Mouse (Mus musculus) intestine, postnatal 0 days (tissue): ENCODE results near the gene Abcg2. TPM values are rescaled to one million over a fixed set of nuclear protein-coding genes. Genes with fewer than 3 reads are reported as not detected.
"Not testable (repeated sequence)": the region's sequence is repeated elsewhere in the genome, so short reads cannot be mapped to it uniquely, and the experiment has no call there.

Experiments used
- ATAC-seq: fragments of 200-750 bp; cut with Nextera tagmentation; 2 replicates; pipeline ENCODE4 v1.8.0; 2017; ENCODE audit warnings: mild to moderate bottlenecking, moderate TSS enrichment, moderate library complexity
- H3K27ac ChIP-seq: fragments of 300-500 bp; sonication (generic); 2 replicates; pipeline ENCODE4 v1.5.1; 2014; ENCODE audit warnings: mild to moderate bottlenecking, low read depth, low read length, moderate library complexity
- H3K27me3 ChIP-seq: fragments of 300-500 bp; sonication (generic); replicated peaks from 2 replicates; pipeline ENCODE4 v1.6.1; 2014; ENCODE audit warnings: low read length, mixed read lengths; ENCODE audit not compliant: control insufficient read depth, insufficient read depth
- H3K36me3 ChIP-seq: fragments of 300-500 bp; sonication (generic); 2 replicates; pipeline ENCODE4 v1.6.1; 2014; ENCODE audit warnings: mild to moderate bottlenecking, moderate library complexity; ENCODE audit not compliant: control insufficient read depth, insufficient read depth
- H3K4me1 ChIP-seq: fragments of 300-500 bp; sonication (generic); replicated peaks from 2 replicates; pipeline ENCODE4 v1.6.1; 2014; ENCODE audit warnings: antibody characterized with exemption, low read length, mixed read lengths; ENCODE audit not compliant: control insufficient read depth, insufficient read depth
- H3K4me2 ChIP-seq: fragments of 300-500 bp; sonication (generic); replicated peaks from 2 replicates; pipeline ENCODE4 v1.6.1; 2014; ENCODE audit warnings: low read depth, mild to moderate bottlenecking, moderate library complexity
- H3K4me3 ChIP-seq: fragments of 300-500 bp; sonication (generic); 2 replicates; pipeline ENCODE4 v1.5.1; 2014; ENCODE audit warnings: low read depth, low read length
- H3K9ac ChIP-seq: fragments of 300-500 bp; sonication (generic); 2 replicates; pipeline ENCODE4 v1.6.1; 2014; ENCODE audit warnings: mild to moderate bottlenecking, low read depth, low read length
- H3K9me3 ChIP-seq: fragments of 300-500 bp; sonication (generic); 2 replicates; pipeline ENCODE4 v1.6.1; 2016; ENCODE audit warnings: mixed run types; ENCODE audit not compliant: control insufficient read depth
- CTCF ChIP-seq: sonication (generic); IDR thresholded peaks from 2 replicates; pipeline ENCODE4 v1.5.1; 2016; ENCODE audit warnings: low read depth, mild to moderate bottlenecking, control low read depth, antibody characterized with exemption, moderate library complexity
- WGBS: fragments of 180-500 bp; shearing (Covaris S2); extraction: QIAGEN DNeasy Blood & Tissue Kit; methylation state at CpG from one replicate; pipeline ENCODE4 v1.1.7; 2014; 5-methylcytosine and 5-hydroxymethylcytosine counted together
- polyA plus RNA-seq: library from polyadenylated mRNA; unstranded; fragments of >200 nt; fragmentation: Nextera tagmentation; extraction: Ambion mirVana; gene quantifications from 2 replicates; pipeline ENCODE4 v1.2.1, GENCODE M21; 2015

Gene Abcg2
- 143 and 158 TPM in 2 replicates for polyA plus RNA-seq

DNA sequence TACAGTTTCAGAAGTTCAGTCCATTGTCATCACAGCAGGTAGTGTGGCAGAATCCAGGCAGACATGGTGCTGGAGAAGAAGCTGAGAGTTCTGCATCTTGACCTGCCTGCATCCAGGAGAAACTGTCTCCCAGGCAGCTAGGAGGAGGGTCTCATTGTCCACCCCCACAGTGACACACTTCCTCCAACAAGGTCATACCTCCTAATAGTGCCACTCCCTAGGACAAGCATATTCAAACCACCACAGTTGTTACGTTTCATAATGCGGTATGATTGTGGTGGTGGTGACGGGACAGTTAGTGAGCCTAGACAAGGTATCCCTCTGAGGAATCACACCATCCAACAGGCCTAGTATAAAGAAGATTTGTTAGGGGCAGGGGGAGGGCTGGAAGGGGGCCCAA is at the start of gene Abcg2:
Gene Abcg2 (plus strand): TSS at position 301 of the 400 bp plus-strand sequence.
- H3K9me3 ChIP-seq, H3K4me1 ChIP-seq, ATAC-seq, H3K27me3 ChIP-seq, H3K9ac ChIP-seq, H3K27ac ChIP-seq, H3K4me3 ChIP-seq, H3K36me3 ChIP-seq, H3K4me2 ChIP-seq: not testable (repeated sequence)
- 96% methylated on average over 3 of the region's 3 CpGs for WGBS

GRCm38 (mm10) chr6:58540263-58540662 is 44.1 kb upstream of the Abcg2 start:
- H3K9me3 ChIP-seq, H3K4me3 ChIP-seq, H3K27ac ChIP-seq, H3K9ac ChIP-seq, H3K4me2 ChIP-seq, H3K27me3 ChIP-seq, H3K4me1 ChIP-seq, ATAC-seq, H3K36me3 ChIP-seq: not testable (repeated sequence)
- 76% methylated on average over 4 of the region's 4 CpGs for WGBS

GRCm38 (mm10) chr6:58542852-58543251 is 41.5 kb upstream of the Abcg2 start:
- WGBS = 73% methylated on average over 8 of the region's 8 CpGs
- ATAC-seq, H3K9me3 ChIP-seq: not testable (repeated sequence)

GRCm38 (mm10) chr6:58544971-58545370 is 39.4 kb upstream of the Abcg2 start:
- not testable (repeated sequence) for H3K27ac ChIP-seq, H3K27me3 ChIP-seq, H3K4me1 ChIP-seq, H3K36me3 ChIP-seq, H3K4me3 ChIP-seq, ATAC-seq, H3K4me2 ChIP-seq, H3K9ac ChIP-seq, H3K9me3 ChIP-seq
- WGBS = 8% methylated on average over 2 of the region's 2 CpGs

More at GRCm38 (mm10) chr6:58542852-58543251, 41.5 kb upstream of the Abcg2 start:
- not testable (repeated sequence) for H3K9ac ChIP-seq, H3K4me2 ChIP-seq, H3K27ac ChIP-seq, H3K4me1 ChIP-seq, H3K4me3 ChIP-seq, H3K27me3 ChIP-seq, H3K36me3 ChIP-seq
- peak; percentile 72 for TF ChIP-seq CTCF

DNA sequence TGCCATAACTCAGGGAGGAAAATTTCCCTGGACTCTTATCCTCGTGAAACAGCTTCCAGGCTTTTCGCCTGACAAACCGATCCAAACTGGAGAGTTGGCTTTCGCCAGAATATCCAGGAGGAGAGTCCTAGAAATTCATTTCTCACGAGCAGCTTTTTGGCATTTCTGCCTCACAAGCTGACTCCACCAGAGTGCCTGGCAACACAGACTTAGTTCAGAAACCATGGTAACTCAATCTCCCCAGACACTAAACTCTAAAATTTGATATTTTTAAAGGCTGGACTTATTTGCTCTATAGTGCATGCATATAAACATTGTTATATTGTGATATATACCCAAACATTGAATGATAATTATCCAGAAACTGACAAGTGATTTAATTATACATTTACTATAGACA is 38.3 kb upstream of the Abcg2 start:
- H3K9ac ChIP-seq, H3K27ac ChIP-seq, H3K36me3 ChIP-seq, H3K4me2 ChIP-seq, ATAC-seq, H3K4me3 ChIP-seq, H3K9me3 ChIP-seq, H3K27me3 ChIP-seq, H3K4me1 ChIP-seq: not testable (repeated sequence)
- WGBS = 34% methylated on average over 5 of the region's 5 CpGs

DNA sequence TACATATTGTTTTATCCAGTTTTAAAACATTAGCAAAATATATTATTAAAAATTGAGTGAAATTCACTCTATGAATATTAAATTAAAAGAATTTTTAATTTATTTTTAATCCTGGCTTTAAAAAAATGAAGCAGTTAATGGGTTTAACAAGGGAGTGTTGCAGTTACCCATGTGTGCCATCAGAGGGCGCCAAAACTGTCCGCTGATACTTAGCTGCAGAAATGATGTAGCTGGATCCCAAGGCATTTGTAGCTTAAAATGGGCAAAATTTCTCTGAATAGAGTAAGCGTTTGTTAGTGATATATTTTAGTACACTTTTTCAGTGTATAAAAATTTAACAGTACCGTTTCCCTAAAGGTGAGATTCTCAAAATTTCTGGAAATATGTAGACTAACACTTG is 37.5 kb upstream of the Abcg2 start:
- Histone ChIP-seq H3K4me3 (no peak overlapping the region), H3K4me2 (no peak overlapping the region), H3K36me3 (no peaks in the 10 kb centered on the region), H3K27me3 (no peaks in the 10 kb centered on the region), H3K9me3 (no peaks in the 10 kb centered on the region), H3K9ac (no peak overlapping the region), H3K4me1 (no peaks in the 10 kb centered on the region), H3K27ac (no peak overlapping the region)
- 12% methylated on average over 4 of the region's 4 CpGs for WGBS
- no peak for ATAC-seq
- peak; percentile 83 for TF ChIP-seq CTCF

DNA sequence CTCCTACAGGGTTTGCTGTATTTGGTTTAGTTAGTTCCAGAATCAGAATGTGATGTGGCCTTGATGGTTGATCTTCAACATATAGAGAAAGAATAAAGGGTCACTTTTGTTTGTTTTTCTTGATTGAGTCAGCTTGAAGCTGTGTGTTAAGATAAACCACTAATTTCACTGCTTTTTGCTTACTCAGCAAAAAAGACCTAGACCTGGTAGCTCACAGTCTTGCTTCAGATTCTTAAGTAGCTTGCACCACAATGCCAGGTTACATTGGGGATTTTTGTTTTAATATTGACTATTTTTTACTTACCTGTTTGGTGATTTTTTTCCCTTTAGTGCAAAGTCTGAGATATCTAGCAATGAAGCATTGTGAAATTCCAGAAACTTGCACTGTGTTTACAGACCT is 30.5 kb upstream of the Abcg2 start:
- not testable (repeated sequence) for ATAC-seq, H3K4me3 ChIP-seq, H3K9ac ChIP-seq, H3K36me3 ChIP-seq, H3K4me2 ChIP-seq, H3K27ac ChIP-seq, H3K27me3 ChIP-seq, H3K4me1 ChIP-seq, H3K9me3 ChIP-seq

DNA sequence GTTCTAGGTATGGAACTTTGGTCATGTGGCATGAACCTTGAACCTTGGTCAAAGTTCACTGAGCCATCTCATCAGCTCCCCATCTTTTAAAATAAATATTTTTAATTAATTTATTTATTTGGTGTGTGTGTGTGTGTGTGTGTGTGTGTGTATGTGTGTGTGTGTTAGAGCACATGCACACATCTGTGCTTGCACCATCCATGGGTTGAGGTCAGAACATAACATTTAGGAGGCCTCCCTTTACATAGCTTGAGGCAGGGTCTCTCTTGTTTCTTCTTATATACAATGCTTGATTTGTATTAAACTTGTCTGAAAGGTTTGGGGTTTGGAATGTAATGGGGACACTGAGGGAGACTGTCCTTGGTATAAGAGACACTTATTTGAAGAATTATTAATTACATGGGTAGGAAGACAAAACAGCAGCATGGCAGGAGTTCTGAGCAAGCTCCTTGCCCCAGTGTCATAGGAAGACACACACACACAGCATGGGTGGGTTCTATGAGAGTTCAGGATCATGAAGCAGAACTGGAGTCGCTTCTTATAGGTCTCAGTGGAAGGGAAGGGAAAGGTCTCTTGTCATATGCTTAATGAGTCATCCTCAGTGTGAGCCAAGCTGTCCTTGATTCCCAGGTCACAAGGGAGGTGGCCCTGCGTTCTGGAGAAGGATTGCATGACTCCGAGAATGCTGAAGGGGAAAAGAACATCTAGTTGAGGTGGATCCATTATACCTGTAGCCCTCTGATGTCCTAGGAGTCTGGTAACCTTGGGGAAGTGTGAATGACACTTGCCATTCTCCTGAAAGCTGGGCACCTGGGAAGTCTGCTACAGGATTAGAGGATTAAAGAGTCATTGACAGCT is 9.9 kb downstream of the Abcg2 start:
- 36% methylated on average over 3 of the region's 3 CpGs for WGBS
- not testable (repeated sequence) for H3K4me2 ChIP-seq, H3K4me3 ChIP-seq, H3K9me3 ChIP-seq, H3K27ac ChIP-seq, H3K36me3 ChIP-seq, H3K9ac ChIP-seq, H3K27me3 ChIP-seq, H3K4me1 ChIP-seq
- ATAC-seq = peak; percentile 51; the same call in 1 of the 2 replicates

DNA sequence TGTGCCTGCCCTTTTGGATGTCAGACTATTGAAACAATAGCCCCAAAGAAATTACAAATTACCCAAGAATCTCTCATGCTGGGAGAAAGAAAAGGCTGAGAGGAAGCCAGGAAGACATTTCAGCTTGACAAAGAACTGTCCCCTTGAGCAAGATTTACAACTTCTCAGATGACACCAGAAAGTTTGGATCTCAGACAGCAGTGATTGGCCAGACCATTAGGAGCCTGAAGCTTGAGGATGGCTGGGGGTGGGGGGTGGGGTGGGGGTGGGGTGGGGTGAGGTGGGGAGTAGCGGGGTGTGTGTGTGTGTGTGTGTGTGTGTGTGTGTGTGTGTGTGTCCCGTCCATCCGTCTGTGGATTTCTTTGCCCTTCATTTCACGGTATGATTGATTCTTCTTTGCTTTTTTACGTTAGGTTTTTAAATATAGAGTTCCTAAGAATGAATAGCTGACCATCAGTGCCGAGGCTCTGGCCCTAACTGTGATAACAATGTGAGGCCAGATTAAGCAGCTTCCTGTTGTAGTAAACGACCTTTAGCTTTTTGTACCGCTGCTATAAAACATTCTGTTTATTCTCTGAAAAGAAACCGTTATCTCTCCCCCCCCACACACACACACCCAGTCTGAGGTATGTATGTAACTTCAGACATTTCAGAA is 11.4 kb downstream of the Abcg2 start:
- ATAC-seq, H3K36me3 ChIP-seq, H3K9ac ChIP-seq, H3K27me3 ChIP-seq, H3K9me3 ChIP-seq, H3K4me1 ChIP-seq: not testable (repeated sequence)
- H3K27ac ChIP-seq = peak overlapping the region; percentile 10
- peak overlapping the region; percentile 50 for H3K4me2 ChIP-seq
- H3K4me3 ChIP-seq = peak overlapping the region; percentile 20
- WGBS = 1% methylated on average over 9 of the region's 9 CpGs
